Mouse (Mus musculus) midbrain, embryonic 12.5 days (tissue): Measurements from ENCODE around the gene Ell. TPM values are rescaled to one million over a fixed set of nuclear protein-coding genes. Genes with fewer than 3 reads are reported as not detected.

Source experiments
- ATAC-seq: fragments of 200-750 bp; cut with Nextera tagmentation; 2 replicates; pipeline ENCODE4 v1.8.0; 2017; ENCODE audit warnings: low read depth, moderate TSS enrichment, moderate library complexity; ENCODE audit not compliant: low FRiP score
- H3K27ac ChIP-seq: fragments of 300-500 bp; sonication (generic); replicated peaks from 2 replicates; pipeline ENCODE4 v1.5.1; 2016; ENCODE audit warnings: mild to moderate bottlenecking
- H3K27me3 ChIP-seq: fragments of 300-500 bp; sonication (generic); 2 replicates; pipeline ENCODE4 v1.6.1; 2016; ENCODE audit warnings: mild to moderate bottlenecking
- H3K36me3 ChIP-seq: fragments of 300-500 bp; sonication (generic); 2 replicates; pipeline ENCODE4 v1.6.1; 2016
- H3K4me1 ChIP-seq: fragments of 300-500 bp; sonication (generic); 2 replicates; pipeline ENCODE4 v1.6.1; 2016
- H3K4me2 ChIP-seq: fragments of 300-500 bp; sonication (generic); replicated peaks from 2 replicates; pipeline ENCODE4 v1.6.1; 2016; ENCODE audit warnings: mild to moderate bottlenecking, moderate library complexity
- H3K4me3 ChIP-seq: fragments of 300-500 bp; sonication (generic); 2 replicates; pipeline ENCODE4 v1.5.1; 2016; ENCODE audit warnings: mild to moderate bottlenecking
- H3K9ac ChIP-seq: fragments of 300-500 bp; sonication (generic); replicated peaks from 2 replicates; pipeline ENCODE4 v1.6.1; 2016; ENCODE audit warnings: mild to moderate bottlenecking, moderate library complexity
- H3K9me3 ChIP-seq: fragments of 300-500 bp; sonication (generic); 2 replicates; pipeline ENCODE4 v1.6.1; 2016; ENCODE audit warnings: mild to moderate bottlenecking
- WGBS: fragments of 180-500 bp; shearing (Covaris S2); methylation state at CpG from one replicate; pipeline ENCODE4 v1.1.7; 2016; 5-methylcytosine and 5-hydroxymethylcytosine counted together
- polyA plus RNA-seq: library from polyadenylated mRNA; unstranded; fragments of >200 nt; fragmentation: Nextera tagmentation; extraction: Ambion mirVana; gene quantifications from 2 replicates; pipeline ENCODE4 v1.2.1, GENCODE M21; 2016

Ell gene
- polyA plus RNA-seq, 1 experiment from 2014 or later: 18.7 TPM

- Histone ChIP-seq H3K9ac (no peak overlapping the region), H3K4me2 (no peak overlapping the region), H3K27me3 (no peaks in the 10 kb centered on the region), H3K27ac (no peak overlapping the region), H3K9me3 (no peaks in the 10 kb centered on the region), H3K4me1 (peaks cover 7% of the 10 kb centered on the region; the same call in 1 of the 2 replicates), H3K4me3 (no peak overlapping the region), H3K36me3 (no peaks in the 10 kb centered on the region)
- no peak for ATAC-seq
- WGBS: 82% methylated on average over 4 of the region's 4 CpGs
Measured at GRCm38 (mm10) chr8:70561357-70561756, 22.1 kb downstream of the Ell start.

GRCm38 (mm10) chr8:70561809-70562535 lies 22.7 kb downstream of the Ell start:
- ATAC-seq: no peak; the same call in 1 of the 2 replicates
- H3K4me2 ChIP-seq: no peak overlapping the region
- no peaks in the 10 kb centered on the region for H3K27me3 ChIP-seq
- no peak overlapping the region for H3K27ac ChIP-seq
- H3K36me3 ChIP-seq: no peaks in the 10 kb centered on the region
- H3K9me3 ChIP-seq: no peaks in the 10 kb centered on the region
- no peak overlapping the region for H3K4me3 ChIP-seq
- H3K4me1 ChIP-seq: peaks cover 7% of the 10 kb centered on the region; the same call in 1 of the 2 replicates
- 85% methylated on average over 7 of the region's 7 CpGs for WGBS
- no peak overlapping the region for H3K9ac ChIP-seq

- Histone ChIP-seq H3K9me3 (no peaks in the 10 kb centered on the region), H3K9ac (no peak overlapping the region), H3K4me1 (peaks cover 7% of the 10 kb centered on the region; the same call in 1 of the 2 replicates), H3K27ac (no peak overlapping the region), H3K4me3 (no peak overlapping the region), H3K36me3 (no peaks in the 10 kb centered on the region), H3K27me3 (no peaks in the 10 kb centered on the region), H3K4me2 (no peak overlapping the region)
- no peak for ATAC-seq
- 85% methylated on average over 3 of the region's 3 CpGs for WGBS
Measured at GRCm38 (mm10) chr8:70562802-70563201, 23.5 kb downstream of the Ell start.

GRCm38 (mm10) chr8:70563763-70564387 lies 24.6 kb downstream of the Ell start:
- H3K4me2 ChIP-seq: no peak overlapping the region
- ATAC-seq: no peak
- H3K9me3 ChIP-seq: no peaks in the 10 kb centered on the region
- H3K4me1 ChIP-seq: peaks cover 7% of the 10 kb centered on the region; the same call in 1 of the 2 replicates
- no peak overlapping the region for H3K27ac ChIP-seq
- H3K27me3 ChIP-seq: no peaks in the 10 kb centered on the region
- H3K4me3 ChIP-seq: no peak overlapping the region
- H3K36me3 ChIP-seq: no peaks in the 10 kb centered on the region
- 87% methylated on average over 6 of the region's 6 CpGs for WGBS
- H3K9ac ChIP-seq: no peak overlapping the region

GRCm38 (mm10) chr8:70564696-70565235 lies 25.5 kb downstream of the Ell start:
- Histone ChIP-seq H3K36me3 (no peaks in the 10 kb centered on the region), H3K27me3 (no peaks in the 10 kb centered on the region), H3K4me3 (no peak overlapping the region), H3K27ac (no peak overlapping the region), H3K4me1 (peaks cover 7% of the 10 kb centered on the region; the same call in 1 of the 2 replicates), H3K4me2 (no peak overlapping the region), H3K9ac (no peak overlapping the region), H3K9me3 (no peaks in the 10 kb centered on the region)
- 96% methylated on average over 3 of the region's 3 CpGs for WGBS
- ATAC-seq: no peak

GRCm38 (mm10) chr8:70565561-70565960 lies 26.3 kb downstream of the Ell start:
- Histone ChIP-seq H3K9me3 (no peaks in the 10 kb centered on the region), H3K27me3 (no peaks in the 10 kb centered on the region), H3K4me1 (peaks cover 8% of the 10 kb centered on the region; the same call in 1 of the 2 replicates), H3K9ac (no peak overlapping the region), H3K27ac (no peak overlapping the region), H3K36me3 (no peaks in the 10 kb centered on the region), H3K4me3 (no peak overlapping the region), H3K4me2 (no peak overlapping the region)
- 87% methylated on average over 3 of the region's 3 CpGs for WGBS
- no peak for ATAC-seq

- Histone ChIP-seq H3K36me3 (peaks cover 20% of the 10 kb centered on the region), H3K4me1 (peaks cover 3% of the 10 kb centered on the region; the same call in 1 of the 2 replicates), H3K9ac (no peak overlapping the region), H3K4me3 (no peak overlapping the region), H3K9me3 (no peaks in the 10 kb centered on the region), H3K27ac (no peak overlapping the region), H3K27me3 (no peaks in the 10 kb centered on the region), H3K4me2 (no peak overlapping the region)
- ATAC-seq: no peak
Measured at GRCm38 (mm10) chr8:70570360-70570759, 31.1 kb downstream of the Ell start.

GRCm38 (mm10) chr8:70570990-70571389 lies 31.7 kb downstream of the Ell start:
- H3K36me3 ChIP-seq: peaks cover 21% of the 10 kb centered on the region
- no peak overlapping the region for H3K9ac ChIP-seq
- H3K27me3 ChIP-seq: no peaks in the 10 kb centered on the region
- H3K27ac ChIP-seq: no peak overlapping the region
- H3K9me3 ChIP-seq: no peaks in the 10 kb centered on the region
- H3K4me3 ChIP-seq: no peak overlapping the region
- H3K4me1 ChIP-seq: 0 out of 2 replicates have a peak, but pooled peaks cover 3% of the 10 kb centered on the region
- no peak overlapping the region for H3K4me2 ChIP-seq
- 76% methylated on average over 6 of the region's 6 CpGs for WGBS
- ATAC-seq: no peak

GRCm38 (mm10) chr8:70574302-70574701 lies 35.0 kb downstream of the Ell start:
- H3K4me1 ChIP-seq: 0 out of 2 replicates have a peak, but pooled peaks cover 3% of the 10 kb centered on the region
- H3K36me3 ChIP-seq: peaks cover 35% of the 10 kb centered on the region
- H3K27ac ChIP-seq: no peak overlapping the region
- ATAC-seq: no peak
- H3K27me3 ChIP-seq: no peaks in the 10 kb centered on the region
- no peak overlapping the region for H3K4me2 ChIP-seq
- no peaks in the 10 kb centered on the region for H3K9me3 ChIP-seq
- no peak overlapping the region for H3K4me3 ChIP-seq
- H3K9ac ChIP-seq: no peak overlapping the region

- H3K27me3 ChIP-seq: no peaks in the 10 kb centered on the region
- no peak overlapping the region for H3K27ac ChIP-seq
- H3K9ac ChIP-seq: no peak overlapping the region
- H3K9me3 ChIP-seq: no peaks in the 10 kb centered on the region
- no peak overlapping the region for H3K4me3 ChIP-seq
- H3K4me1 ChIP-seq: 0 out of 2 replicates have a peak, but pooled peaks cover 3% of the 10 kb centered on the region
- no peak for ATAC-seq
- H3K36me3 ChIP-seq: peaks cover 37% of the 10 kb centered on the region
- 88% methylated on average over 4 of the region's 4 CpGs for WGBS
- H3K4me2 ChIP-seq: no peak overlapping the region
Measured at GRCm38 (mm10) chr8:70574915-70575314, 35.7 kb downstream of the Ell start.

GRCm38 (mm10) chr8:70577207-70577606 lies 38.0 kb downstream of the Ell start:
- H3K4me3 ChIP-seq: no peak overlapping the region
- ATAC-seq: no peak
- H3K9ac ChIP-seq: no peak overlapping the region
- no peaks in the 10 kb centered on the region for H3K27me3 ChIP-seq
- H3K4me1 ChIP-seq: no peaks in the 10 kb centered on the region
- no peak overlapping the region for H3K27ac ChIP-seq
- 96% methylated on average over 3 of the region's 3 CpGs for WGBS
- H3K4me2 ChIP-seq: no peak overlapping the region
- peaks cover 60% of the 10 kb centered on the region for H3K36me3 ChIP-seq
- H3K9me3 ChIP-seq: no peaks in the 10 kb centered on the region
